Mouse (Mus musculus) G1E (cell line): ENCODE results near the gene Gm13289.

Experiments used
- CTCF ChIP-seq: IDR thresholded peaks from 2 replicates; pipeline ENCODE4 v1.5.1; 2012; ENCODE audit warnings: low read depth, low read length, inconsistent platforms, mixed read lengths
- GATA1 ChIP-seq: IDR thresholded peaks from 2 replicates; pipeline ENCODE4 v1.6.1; 2012; ENCODE audit warnings: borderline replicate concordance, low read length, inconsistent platforms, mixed read lengths
- POLR2AphosphoS5 ChIP-seq: IDR thresholded peaks from 2 replicates; pipeline ENCODE4 v1.6.1; 2012; ENCODE audit warnings: low read depth, low read length, inconsistent platforms; ENCODE audit not compliant: insufficient replicate concordance

- TF ChIP-seq GATA1 (no peak), CTCF (peak; percentile 77), POLR2AphosphoS5 (no peak)
Observed at GRCm38 (mm10) chr4:88738480-88738879, 38.2 kb upstream of the Gm13289 start.
